Mouse (Mus musculus): ENCODE measurements around the gene Nob1.

The Nob1 gene

DNA sequence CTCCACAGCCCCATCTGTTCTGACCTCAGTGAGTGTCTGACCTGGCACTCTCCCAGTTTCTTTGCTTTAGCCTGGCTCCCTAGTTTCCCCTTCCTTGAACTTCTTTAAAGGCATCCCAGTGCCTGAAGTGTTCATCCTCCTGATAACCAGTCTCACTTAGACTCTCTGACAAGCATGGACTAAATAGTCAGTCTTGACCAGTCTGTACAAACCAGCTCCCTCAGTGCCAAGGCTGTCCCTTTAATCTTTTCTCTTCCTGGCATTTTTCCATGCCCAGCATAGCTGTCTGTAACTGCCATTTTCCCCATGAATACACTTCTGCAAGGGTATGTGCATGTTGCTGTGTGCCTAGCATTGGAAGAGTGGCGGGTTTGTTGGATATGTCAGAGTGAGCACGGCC lies 39.8 kb downstream of the Nob1 start:
- DNase-seq, result no peak

DNA sequence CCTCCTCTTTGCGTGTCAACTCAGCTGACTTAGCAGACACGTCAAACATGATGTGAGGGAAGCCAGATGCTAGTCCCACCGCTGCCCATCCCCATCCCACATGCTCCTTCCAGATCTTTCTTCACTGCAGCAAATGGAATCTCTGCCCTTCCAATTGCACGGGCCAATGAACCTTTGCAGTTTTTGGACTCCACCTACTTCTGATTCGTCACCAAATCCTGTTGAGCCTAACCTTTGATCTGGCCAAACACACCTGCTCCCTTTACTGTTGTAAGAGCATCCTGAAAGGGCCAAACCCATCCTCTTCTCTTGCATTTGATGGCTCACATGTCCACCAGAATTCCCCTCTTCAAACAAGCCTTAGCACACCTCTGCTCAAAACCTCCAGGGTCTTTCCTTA lies 40.2 kb downstream of the Nob1 start:
- no peak for DNase-seq

DNA sequence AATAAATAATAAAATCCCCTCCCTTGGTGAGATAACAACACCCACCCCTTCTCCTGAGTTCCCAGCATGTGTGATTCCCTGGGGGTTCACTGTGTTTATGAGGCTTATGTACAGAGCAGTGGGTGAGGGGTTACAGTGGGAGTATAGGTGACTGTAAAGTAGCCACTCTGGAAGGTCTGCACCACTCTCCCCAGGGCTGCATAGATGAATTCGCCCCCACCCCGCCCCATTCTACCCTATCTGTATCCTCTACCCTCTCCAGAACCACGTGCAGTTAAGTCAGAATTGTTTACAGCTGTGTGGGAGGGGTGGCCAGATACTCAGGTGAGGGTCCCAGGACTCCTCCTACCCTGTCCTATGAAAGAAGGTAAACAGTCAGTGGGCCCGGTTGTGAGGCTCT lies 42.0 kb downstream of the Nob1 start:
- no peak for DNase-seq

DNA sequence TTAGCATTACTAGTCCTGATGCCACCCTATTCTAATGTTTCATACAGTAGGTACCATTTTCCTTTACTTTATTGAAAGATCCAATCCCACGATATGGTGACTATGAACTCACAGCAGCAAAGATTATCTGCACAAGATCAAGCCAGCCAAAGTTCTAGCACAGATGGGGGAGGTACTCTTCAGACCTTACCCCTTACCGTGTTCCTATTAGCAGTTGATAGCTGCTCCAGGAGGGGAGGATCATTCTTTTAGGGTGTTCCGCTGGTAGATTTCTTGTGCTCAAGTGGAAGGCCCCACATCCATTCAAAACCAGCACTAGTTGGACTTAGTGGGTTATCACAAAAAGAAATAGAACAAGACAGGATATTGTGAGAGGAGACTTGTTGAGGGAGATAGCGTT lies 43.2 kb downstream of the Nob1 start:
- no peak for DNase-seq

DNA sequence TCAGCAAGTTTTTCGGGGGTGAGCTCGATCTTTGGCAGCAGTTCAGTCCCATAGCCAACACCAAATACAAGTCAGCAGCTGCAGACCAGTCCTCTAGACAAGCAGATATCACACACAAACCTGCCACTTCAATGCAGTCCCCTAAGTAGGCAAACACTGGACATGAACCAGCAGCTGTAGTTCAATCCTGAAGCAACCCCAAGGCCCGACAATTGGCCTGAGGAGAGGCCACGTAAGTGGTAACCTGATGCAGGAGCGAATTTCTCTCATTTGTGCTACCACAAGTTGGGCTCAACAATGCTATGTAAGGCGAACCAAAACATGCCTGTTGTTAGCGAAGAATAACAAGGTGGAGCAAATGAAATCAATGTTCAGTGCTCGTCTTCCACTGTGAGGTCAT lies 44.1 kb downstream of the Nob1 start:
- no peak for DNase-seq

DNA sequence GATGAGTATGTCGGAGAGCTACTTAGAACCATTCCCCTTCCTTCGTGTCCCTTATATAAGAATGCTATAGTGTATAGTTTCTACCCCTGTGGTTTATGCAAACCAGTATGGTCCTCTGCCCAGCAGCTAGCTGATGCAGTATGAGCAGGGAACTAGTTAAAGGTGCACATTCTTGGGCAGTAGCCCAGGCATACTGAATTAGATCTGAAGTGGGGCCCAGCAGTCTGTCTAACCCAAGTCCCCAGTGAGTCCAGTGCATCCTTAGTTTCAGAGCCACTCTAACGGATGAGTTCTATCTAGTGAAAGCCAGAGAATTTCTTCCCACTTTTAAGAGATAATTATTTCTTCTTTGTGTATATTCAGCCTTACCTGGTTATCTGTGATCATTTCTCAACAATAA lies 47.5 kb downstream of the Nob1 start:
- DNase-seq, result no peak

DNA sequence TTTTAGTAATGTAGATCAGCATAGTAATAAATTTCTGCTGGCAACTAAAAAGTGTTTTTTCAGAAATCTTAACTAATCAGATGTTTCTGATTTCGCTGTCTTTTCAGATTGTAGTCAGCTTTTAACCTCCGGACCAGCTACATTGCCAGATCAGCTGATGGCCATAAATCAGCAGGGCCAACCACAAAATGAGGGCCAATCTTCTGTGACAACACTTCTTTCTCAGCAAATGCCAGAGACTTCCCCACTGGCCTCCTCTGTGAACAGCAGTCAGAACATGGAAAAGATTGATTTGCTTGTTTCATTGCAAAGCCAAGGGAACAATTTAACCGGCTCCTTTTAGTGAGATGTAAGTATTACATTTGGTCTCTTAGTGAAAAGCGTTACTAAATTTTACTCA lies 54.5 kb downstream of the Nob1 start:
- DNase-seq, result no peak
